Mouse (Mus musculus): Measurements from ENCODE around the gene Adsl.

Gene Adsl

GRCm38 (mm10) chr15:80941468-80942040, 6.7 kb upstream of the Adsl start:
- no peak for DNase-seq (ENCODE audit: low spot score in 2 of 2)

DNA sequence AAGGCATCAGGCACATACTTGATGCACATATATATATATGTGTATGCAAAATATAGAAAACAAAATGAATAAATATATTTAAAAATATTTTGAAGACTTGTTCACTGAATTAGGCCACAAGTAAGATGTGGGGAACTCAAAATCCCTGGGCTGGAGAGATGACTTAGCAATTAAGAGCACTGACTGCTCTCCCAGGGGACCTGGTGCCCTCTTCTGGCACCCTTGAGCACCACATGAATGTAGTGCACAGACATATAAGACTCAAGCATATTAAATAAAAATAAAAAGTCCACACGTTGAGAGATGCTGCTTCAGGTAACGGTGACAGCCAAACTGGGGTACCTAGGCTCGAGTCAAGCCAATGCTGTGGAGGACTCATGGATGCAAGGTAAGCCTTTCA, 2.4 kb upstream of the Adsl start:
- DNase-seq (ENCODE audit: low spot score in 2 of 2), result peak; percentile 57 to 68

DNA sequence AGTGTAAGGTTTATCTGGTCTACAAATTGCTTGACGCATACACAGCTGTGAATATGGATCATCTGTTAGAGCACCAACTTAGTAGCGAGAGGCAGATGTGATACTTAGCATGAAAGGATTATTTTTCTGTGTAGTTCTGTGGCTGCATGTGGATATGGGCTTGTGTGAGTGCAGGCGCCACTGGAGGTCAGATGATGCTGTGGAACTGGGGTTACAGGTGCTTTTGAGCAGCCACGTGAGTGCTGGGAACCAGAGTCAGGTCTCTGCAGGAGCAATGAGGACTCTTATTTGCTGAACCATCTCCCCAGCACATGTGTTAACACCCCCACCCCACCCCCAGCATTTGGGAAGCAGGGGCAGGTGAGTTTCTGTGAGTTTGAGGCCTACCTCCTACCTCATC, 1.1 kb downstream of the Adsl start:
- no peak for DNase-seq (ENCODE audit: low spot score in 2 of 2)

DNA sequence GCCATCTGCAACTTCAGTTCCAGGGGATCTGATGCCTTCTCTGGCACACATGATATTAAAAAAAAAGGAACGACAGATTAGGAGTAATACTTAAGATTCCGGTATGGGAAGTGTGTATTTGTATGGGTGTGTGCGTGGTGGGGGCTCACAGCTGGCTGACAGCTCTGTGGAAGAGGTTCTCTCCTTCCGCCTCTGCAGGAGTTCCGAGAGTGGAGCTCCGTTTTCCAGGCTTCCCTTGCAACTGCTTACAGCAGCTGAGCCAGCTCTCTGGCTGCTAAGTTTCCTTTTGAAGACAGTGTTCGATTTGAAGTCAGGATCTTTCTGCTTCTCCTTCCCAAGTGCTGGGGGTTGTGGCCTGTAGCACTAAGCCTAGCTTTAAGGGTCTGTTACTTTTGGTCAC, 1.8 kb downstream of the Adsl start:
- no peak for DNase-seq (ENCODE audit: low spot score in 2 of 2)

DNA sequence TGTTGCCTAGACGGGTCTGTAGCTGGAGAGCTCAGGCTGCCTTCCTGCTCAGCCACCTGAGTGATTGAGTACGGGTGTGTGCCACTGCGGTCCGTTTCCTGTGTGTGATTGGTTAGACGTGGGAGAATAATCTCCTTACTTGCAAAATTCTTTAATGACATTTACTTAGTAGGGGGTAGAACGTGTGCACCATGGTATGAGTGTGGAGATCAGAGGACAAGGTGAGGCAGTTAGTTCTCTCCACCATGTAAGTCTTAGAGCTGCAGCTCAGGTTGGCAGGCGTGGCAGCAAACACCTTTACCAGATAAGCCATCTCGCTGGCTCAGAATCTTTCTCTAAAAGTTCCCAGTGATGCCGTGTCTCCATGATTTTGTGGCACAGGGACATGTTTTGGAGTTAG, 5.7 kb downstream of the Adsl start:
- DNase-seq (ENCODE audit: low spot score in 2 of 2), result no peak

- no peak for DNase-seq (ENCODE audit: low spot score in 2 of 2)
These were observed 6.6 kb downstream of the Adsl start for GRCm38 (mm10) chr15:80954861-80955260.

DNA sequence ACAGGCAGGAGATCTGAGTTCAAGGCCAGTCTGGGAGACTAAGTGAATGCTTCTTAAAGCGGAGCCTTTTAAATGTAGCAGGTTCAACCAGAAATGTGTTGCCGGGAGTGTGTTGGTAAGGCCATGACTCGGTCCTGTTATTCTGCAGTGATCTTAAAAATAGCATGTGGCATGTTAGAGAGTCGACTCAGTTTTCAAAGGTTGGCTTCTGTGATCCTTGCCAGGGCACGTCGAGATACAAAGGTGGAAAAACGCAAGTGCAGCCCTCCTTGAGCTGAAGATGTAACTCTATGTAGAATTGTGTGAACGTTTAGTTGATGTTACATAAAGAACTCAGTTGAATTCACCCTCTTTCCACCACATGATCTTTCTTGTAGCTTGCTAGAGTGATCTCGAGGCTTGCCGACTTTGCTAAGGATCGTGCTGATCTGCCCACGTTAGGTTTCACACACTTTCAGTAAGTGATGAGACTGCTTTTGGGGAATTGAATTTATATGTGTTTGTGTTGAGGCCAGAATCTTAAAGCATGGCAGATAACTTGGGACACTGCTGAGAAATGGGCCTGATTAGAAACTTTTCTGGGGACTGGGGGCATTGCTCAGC, 7.6 kb downstream of the Adsl start:
- no peak for DNase-seq (ENCODE audit: low spot score in 2 of 2)

DNA sequence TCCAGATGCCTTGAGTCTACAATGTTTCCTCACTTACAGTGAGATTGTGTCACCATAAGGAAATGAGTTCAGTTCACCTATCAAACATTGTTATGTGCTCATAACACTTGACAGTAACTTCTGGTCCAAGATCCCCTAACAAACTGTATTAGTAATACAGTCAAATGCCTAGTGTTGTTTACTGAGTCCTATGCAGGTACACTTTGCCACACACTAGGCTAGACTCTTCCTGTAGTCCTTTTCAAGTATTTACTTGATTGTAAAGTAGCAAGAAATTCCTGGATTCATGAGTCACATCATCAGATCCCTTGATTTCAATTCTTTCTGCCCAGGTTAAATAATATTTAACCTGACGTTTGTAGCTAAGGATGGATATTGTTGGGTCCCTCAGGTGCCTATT, 21.1 kb downstream of the Adsl start:
- no peak for DNase-seq (ENCODE audit: low spot score in 2 of 2)

DNA sequence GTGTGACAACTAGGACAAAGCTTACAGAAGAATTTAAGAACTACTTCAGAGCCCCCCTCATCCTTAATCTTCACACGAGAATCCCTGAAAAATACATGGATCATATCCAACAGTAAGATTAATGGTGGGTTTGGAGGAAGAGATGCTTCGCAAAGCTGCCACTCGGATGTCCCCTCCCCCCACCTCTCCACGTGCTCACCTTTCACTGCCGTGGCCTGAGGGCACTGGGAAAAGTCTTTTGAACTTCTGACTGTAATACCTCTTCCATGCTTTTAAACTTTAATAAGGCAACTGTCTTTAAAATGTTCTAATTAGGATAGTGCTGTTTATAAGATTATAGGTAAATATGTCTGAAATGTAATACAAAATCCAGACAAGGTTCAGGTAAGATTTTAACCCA, 26.0 kb downstream of the Adsl start:
- DNase-seq (ENCODE audit: low spot score in 2 of 2), result no peak

DNA sequence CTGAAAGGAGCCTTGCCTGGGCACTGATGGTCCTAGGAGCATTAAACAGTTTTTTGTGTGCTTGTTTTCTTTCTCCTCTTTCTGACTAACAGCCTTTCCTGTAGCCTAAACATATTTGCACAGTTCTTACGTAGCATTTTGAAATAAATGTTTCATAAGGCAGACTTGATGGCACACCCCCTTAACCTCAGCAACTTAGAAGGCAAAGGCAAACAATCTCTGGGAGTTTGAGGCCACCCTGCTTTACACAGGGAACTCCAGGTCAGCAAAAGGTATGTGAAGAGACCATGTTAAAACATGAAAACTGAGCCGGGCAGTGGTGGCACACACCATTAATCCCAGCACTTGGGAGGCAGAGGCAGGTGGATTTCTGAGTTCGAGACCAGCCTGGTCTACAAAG, 27.4 kb downstream of the Adsl start:
- DNase-seq (ENCODE audit: low spot score in 2 of 2), result no peak

GRCm38 (mm10) chr15:80977620-80978334, 29.5 kb downstream of the Adsl start, which contains the start of gene Sgsm3:
Gene Sgsm3, plus strand, starts transcription at chr15:80977765.
- DNase-seq (ENCODE audit: low spot score in 2 of 2), result peak; percentile 73 to 82

- DNase-seq (ENCODE audit: low spot score in 2 of 2), result no peak
These were observed 31.3 kb downstream of the Adsl start for GRCm38 (mm10) chr15:80979611-80980010.

DNA sequence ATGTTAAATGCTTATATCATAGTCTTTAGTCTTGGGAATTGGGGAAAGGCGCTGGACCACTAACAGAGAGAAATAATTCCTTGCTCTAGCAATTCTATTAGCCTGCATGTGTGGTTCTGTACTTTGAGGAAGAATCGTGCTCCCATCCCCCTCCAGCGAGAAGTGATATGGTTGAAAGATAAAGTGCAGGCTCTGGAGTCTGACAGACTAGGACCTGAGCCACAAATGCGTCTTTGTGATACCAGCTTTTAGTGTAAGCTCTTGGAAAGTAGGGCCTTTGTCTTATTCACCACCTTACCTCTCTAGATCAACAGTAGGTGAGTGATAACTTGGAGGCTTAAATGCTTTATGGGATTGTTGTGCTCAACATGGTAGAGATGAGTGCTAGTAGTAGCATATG, 32.9 kb downstream of the Adsl start:
- DNase-seq (ENCODE audit: low spot score in 2 of 2), result no peak

DNA sequence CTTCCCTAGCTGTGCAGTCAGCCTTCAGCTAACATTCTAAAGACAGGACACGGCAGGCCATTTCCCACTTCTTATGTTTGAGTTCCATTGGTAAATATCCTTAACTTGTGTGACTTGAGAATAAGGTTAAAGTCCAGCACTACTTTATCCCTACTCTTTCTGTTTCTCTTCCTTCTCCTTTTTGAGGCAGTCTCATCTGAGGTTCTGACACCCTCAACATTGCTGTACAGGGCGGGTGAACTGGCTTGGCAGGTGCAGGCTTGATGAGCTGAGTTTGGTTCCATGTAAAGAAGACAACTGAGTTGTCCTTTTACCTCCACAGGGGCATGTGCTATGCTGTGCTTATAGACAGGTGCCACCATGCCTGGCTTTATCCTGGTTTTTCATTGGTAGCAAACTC, 35.0 kb downstream of the Adsl start:
- no peak for DNase-seq (ENCODE audit: low spot score in 2 of 2)

GRCm38 (mm10) chr15:80988331-80988730, 40.0 kb downstream of the Adsl start:
- no peak for DNase-seq (ENCODE audit: low spot score in 2 of 2)

DNA sequence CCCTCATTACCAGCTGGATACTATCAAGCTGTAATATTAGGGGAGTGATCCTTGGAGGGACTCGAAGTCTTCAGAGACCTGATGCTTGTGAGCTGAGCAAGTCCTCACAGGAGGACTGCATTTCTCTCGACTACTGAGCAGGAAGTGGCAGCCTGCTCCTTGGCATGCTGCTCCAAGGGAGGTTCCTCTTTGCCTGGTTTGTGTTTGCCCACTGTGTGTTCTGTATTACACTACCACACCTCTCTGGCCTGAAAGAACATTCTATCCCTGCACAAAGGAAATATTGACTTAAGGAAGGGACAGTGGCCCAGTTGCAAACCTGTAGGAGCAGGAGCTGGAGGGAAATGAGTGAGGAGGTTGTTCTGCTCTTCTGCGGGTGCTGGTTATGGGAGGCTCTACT, 41.4 kb downstream of the Adsl start:
- DNase-seq (ENCODE audit: low spot score in 2 of 2), result no peak

DNA sequence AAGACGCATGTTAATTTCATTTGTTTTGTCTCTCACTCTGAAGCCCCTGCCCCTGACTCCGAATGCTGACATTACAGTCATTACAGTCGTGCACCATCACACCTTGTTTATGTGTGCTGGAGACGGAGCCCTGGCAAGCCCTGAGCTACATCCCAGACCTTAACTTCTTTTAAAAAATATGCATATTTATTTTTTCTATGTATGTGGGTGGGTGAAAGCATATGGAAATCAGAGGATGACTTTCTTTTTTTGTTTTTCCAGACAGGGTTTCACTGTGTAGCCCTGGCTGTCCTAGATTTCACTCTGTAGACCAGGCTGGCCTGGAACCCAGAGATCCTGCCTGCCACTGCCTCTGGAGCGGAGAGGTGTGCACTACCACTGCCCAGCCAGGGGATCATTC, 46.7 kb downstream of the Adsl start:
- no peak for DNase-seq (ENCODE audit: low spot score in 2 of 2)

DNA sequence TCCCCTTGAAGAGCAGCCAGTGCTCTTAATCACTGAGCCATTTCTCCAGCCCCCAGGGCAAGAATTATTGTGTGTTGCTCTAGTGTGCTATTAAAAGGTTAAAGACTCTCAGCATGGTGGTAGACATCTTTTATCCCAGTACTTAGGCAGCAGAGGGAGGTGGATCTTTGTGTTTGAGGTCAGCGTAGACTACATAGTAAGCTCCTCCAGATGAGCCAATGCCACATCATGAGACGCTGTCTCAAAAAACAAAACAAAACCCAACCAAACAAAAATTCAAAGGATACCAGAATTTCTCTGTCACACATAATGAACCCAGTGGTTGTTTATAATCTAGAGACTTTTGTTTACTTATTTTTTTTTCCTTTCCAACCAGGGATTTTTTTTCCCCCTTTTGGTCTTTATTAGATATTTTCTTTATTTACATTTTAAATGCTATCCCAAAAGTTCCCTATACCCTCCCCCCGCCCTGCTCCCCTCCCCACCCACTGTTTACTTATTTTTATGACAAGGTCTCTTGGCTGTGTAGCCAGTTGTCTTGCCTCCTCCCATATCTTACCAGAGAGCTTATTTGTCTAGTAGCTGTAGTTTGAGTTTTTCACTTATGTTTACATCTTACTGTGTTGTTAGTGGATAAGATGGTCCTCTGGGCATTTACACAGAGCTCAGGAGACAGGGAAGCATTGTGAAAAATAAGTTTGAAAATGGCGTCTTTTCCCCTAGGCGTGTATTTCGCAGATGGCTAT, 48.0 kb downstream of the Adsl start:
- no peak for DNase-seq (ENCODE audit: low spot score in 2 of 2)

DNA sequence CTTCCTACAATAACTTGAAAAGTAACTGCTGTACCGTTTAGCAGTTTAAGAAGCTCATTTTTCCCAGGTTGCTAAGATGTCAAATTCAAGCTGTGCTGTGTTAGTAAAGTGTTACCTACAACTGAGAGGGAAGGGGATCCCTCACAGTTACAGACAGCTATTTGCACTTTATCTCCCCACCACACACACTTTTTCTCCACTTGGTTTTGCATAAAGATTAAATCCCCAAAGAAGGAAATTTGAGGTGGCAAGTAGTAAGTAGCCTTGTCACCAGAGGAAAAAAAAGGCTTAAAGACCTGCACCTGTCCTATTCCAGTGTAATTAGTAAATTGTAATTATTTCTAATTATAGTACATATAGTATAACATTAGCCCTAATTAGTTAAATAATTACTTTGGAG, 48.8 kb downstream of the Adsl start:
- DNase-seq (ENCODE audit: low spot score in 2 of 2), result no peak

DNA sequence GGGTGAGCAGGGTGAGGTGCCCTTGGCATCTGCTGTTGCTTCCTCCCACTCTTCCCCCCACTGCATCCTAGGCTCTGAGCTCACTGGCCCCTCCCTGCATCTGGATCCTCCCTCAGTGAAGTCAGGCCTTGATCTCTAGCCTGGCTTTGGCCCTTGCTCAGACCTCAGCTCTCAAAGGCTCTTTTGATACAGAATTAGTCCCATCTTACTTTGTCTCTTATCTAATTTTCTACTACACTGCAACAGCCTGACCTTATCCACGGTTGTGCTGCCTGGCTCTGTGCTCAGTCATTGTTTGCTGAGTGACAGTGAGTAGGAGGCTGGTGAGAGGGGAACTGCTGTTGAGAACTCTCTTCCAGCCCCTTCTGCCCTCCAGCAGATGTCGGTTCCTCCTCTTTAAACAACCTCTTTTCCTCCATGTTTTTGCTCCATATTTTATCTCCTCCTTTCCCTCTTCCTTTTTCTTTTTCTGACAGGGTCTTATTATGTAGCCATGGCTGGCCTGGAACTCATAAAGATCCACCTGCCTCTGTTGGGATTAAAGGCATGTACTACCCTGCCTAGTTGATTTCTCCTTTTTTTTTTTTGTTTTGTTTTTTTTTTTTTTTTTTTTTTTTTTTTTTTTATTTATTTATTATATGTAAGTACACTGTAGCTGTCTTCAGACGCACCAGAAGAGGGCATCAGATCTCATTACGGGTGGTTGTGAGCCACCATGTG, 52.3 kb downstream of the Adsl start:
- DNase-seq (ENCODE audit: low spot score in 2 of 2), result no peak

- DNase-seq (ENCODE audit: low spot score in 2 of 2), result no peak
These were observed 57.9 kb downstream of the Adsl start for GRCm38 (mm10) chr15:81006127-81006735.

DNA sequence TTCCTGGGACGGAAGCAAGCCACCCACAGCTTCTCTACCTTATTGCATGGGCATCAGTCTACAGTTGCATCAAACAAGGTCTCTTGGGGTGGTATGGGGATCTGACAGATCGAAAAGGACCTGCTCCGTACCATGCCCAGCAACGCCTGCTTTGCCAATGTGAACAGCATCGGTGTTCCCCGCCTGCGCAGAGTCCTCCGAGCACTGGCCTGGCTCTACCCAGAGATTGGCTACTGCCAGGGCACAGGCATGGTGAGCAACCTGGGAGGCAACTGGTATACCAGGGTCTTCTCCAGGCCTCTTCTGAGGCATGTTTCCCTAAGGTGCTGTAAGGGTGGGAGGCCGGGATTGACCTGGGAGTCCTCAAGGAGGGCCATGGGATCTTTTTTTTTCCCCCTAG, 59.0 kb downstream of the Adsl start:
- no peak for DNase-seq (ENCODE audit: low spot score in 2 of 2)

All from thymus, postnatal 10 days (tissue).